24 mouse cellular contexts compared by ENCODE assay signal in genomic region chr5:119130176-119130575, GRCm38 (mm10).
DNase-seq lines count a peak whose midpoint lies in the region; TF ChIP-seq lines count a peak whose summit lies in the region.
"Had no signal": no experiment of that assay in that cellular context is flagged by ENCODE, and none has a peak within 500 bp of the region (broad histone marks: within the 10 kb centered on the region; RNA-seq: fewer than 3 reads in every experiment).

No protein-coding gene starts in this region.

- no peaks in the 10 kb centered on the region for H3K27me3 ChIP-seq in kidney, adult 2 months (replicated peaks; ENCODE audit: control insufficient read depth, insufficient read depth, low read length)
- H3K27me3 ChIP-seq: embryonic facial prominence, embryonic 13.5 days; forebrain, embryonic 12.5 days; forebrain, embryonic 15.5 days; hindbrain, embryonic 13.5 days had no signal

- DNase-seq in kidney, postnatal 10 days = peak; percentile 20
- no peak for DNase-seq in kidney, adult 2 months
- DNase-seq in urinary bladder, adult 18-20 months (ENCODE audit: low spot score in 2 of 2) = peak; percentile 69 to 83
- no peak for DNase-seq in urinary bladder, postnatal 10 days (ENCODE audit: low spot score)
- DNase-seq in urinary bladder, postnatal 14 days (ENCODE audit: low spot score) = peak; percentile 89
- peak; percentile 77 to 85 for DNase-seq in urinary bladder, postnatal 36 days (ENCODE audit: low spot score in 2 of 2)
- no peak for DNase-seq in left cerebral cortex, adult 2 months (ENCODE audit: extremely low spot score in 1 of 2, low spot score in 2 of 2)
- DNase-seq: adrenal gland, postnatal 10 days; adrenal gland, postnatal 36 days; cerebellum, adult 9-11 months; cerebellum, postnatal 36 days; embryo, embryonic 11 days; gastrocnemius, postnatal 25 days; heart, adult 2 months; heart, postnatal 14 days had no signal

- intact Hi-C loops in left cerebral cortex, adult 2 months (cut with DNase I) = no loop called here

- 94% methylated on average over 7 of the region's 7 CpGs for WGBS in kidney, adult 2 months

- no peaks in the 10 kb centered on the region for H3K4me1 ChIP-seq in kidney, adult 2 months (ENCODE audit: control insufficient read depth, insufficient read depth, low read length)
- H3K4me1 ChIP-seq: forebrain, embryonic 12.5 days; forebrain, embryonic 15.5 days; heart, embryonic 13.5 days; hindbrain, embryonic 13.5 days had no signal

- H3K4me3 ChIP-seq in kidney, adult 2 months (ENCODE audit: insufficient read depth, low read depth, low read length) = no peak overlapping the region
- H3K4me3 ChIP-seq in left cerebral cortex, adult 2 months = no peak overlapping the region
- H3K4me3 ChIP-seq: embryonic facial prominence, embryonic 10.5 days; embryonic facial prominence, embryonic 13.5 days; erythroblast, embryonic 14.5 days; forebrain, embryonic 12.5 days; forebrain, embryonic 15.5 days; heart, adult 2 months; heart, embryonic 10.5 days; heart, embryonic 13.5 days; hindbrain, embryonic 10.5 days; hindbrain, embryonic 13.5 days had no signal

- no peak overlapping the region for H3K27ac ChIP-seq in kidney, adult 2 months (ENCODE audit: insufficient read depth, low read depth, low read length)
- H3K27ac ChIP-seq in left cerebral cortex, adult 2 months = no peak overlapping the region
- H3K27ac ChIP-seq: embryonic facial prominence, embryonic 10.5 days; embryonic facial prominence, embryonic 13.5 days; forebrain, embryonic 12.5 days; forebrain, embryonic 15.5 days; heart, adult 2 months; heart, embryonic 10.5 days; heart, embryonic 13.5 days; hindbrain, embryonic 10.5 days; hindbrain, embryonic 13.5 days had no signal

- TF ChIP-seq CTCF in kidney, adult 2 months (conservative IDR thresholded peaks at IDR 0.05; ENCODE audit: insufficient read depth, insufficient read length, low read depth, low read length) = no peak
- TF ChIP-seq CTCF in left cerebral cortex, adult 2 months (IDR thresholded peaks at IDR 0.05) = no peak

- TF ChIP-seq POLR2A in kidney, adult 2 months (IDR thresholded peaks at IDR 0.05; ENCODE audit: low read depth, low read length) = no peak

- H3K36me3 ChIP-seq in kidney, adult 2 months (ENCODE audit: control insufficient read depth, insufficient read depth, low read length) = no peaks in the 10 kb centered on the region
- H3K36me3 ChIP-seq: embryonic facial prominence, embryonic 10.5 days; embryonic facial prominence, embryonic 13.5 days; forebrain, embryonic 12.5 days; forebrain, embryonic 15.5 days; heart, embryonic 10.5 days; heart, embryonic 13.5 days; hindbrain, embryonic 10.5 days; hindbrain, embryonic 13.5 days had no signal

Comparison
In these comparisons a context has a peak if more than half of its experiments do, and no peak if none do; other contexts are left out.
1. DNase-seq: peak in kidney, postnatal 10 days (single experiment), urinary bladder, adult 18-20 months (2 of 2), urinary bladder, postnatal 14 days (single experiment) and urinary bladder, postnatal 36 days (2 of 2); none in kidney, adult 2 months (single experiment), urinary bladder, postnatal 10 days (single experiment) and left cerebral cortex, adult 2 months (0 of 2).